Mouse (Mus musculus): ENCODE measurements around the gene Olfr1390.
"Not testable (repeated sequence)": the region's sequence is repeated elsewhere in the genome, so short reads cannot be mapped to it uniquely, and the experiment has no call there.

Gene Olfr1390

GRCm38 (mm10) chr11:49334888-49335287 is at the start of gene Olfr1390:
Olfr1390 (plus strand) TSS chr11:49335188.
- DNase-seq (ENCODE audit: low read depth, low spot score): no peak

DNA sequence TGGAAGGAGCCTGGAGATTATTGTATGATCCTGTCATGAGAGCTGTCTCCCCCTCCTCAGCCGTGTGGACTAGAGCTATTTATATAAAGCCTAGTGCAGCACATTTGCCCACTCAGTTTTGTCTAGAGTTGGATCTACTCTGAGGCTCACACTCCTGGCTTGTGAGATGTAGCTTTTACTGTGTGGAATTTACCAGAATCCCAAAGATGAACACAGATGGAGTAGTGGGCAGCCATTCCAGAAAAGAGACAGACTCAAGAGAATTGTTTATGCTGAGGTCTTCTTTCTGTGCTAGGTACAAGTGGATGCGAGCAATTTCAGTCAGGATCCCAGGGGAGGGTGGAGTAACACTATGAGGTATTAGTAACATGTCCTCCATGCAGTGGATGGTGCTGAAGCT is 47.7 kb upstream of the Olfr1390 start:
- DNase-seq (ENCODE audit: low read depth, low spot score): no peak

DNA sequence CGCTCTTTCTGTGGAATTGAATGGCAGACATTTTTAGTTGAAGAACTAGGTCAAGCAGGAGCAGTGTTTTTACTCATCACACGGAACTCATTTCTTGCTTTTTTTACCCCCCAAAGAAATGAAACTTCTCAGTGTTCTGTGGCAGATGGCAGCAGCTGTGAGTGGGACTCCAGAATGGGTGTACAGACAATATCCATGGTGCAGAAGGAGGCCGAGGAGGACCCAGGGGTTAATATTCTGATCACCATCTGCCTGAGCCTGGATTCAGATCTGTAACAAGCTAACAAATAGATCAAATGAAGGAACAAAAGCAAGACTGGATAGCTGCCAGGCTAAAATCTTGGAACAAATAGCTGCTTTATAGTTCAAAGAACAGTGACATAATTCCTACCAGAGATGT is 42.2 kb upstream of the Olfr1390 start:
- no peak for DNase-seq (ENCODE audit: low read depth, low spot score)

DNA sequence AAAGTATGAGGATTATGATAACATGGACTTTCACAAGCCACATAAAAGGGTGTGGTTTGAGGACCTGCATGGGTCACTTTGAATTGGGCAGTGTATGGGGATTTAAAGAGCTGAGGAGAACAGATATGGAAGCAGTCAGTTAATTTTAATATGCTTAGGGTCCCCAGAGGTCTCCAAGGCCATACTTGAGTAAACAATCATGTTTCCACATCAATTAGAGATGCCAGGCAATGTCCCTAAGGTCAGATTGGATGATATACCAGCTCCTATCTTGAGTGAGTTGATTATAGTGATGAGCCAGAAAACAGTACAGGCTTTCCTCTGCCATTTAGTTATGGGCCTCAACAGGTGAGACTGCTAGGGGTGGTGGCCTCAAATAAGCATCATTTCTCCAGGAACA is 30.5 kb upstream of the Olfr1390 start, which contains the start of gene Olfr10:
Gene Olfr10 (plus strand): TSS at position 301 of the 400 bp plus-strand sequence.
- no peak for DNase-seq (ENCODE audit: low read depth, low spot score)

DNA sequence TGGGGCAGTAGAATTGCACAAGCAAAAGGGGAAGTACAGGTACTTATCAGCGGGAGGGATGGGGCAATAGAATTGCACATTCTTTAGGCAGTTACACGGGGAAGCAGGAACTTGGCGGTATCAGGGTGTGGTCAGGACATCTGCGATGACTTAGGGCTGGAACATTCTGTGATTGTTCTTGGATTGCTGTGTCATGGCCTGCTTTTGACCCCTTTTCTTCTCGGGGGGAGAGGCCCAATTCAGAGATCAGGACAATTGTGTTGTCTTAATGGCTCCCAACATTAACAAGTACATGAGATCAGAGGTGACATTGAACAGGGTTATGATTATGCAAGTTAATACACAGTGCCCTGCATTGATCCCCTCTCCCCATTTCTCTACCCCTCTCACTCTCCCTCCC is 26.4 kb upstream of the Olfr1390 start:
- DNase-seq (ENCODE audit: low read depth, low spot score): not testable (repeated sequence)

- DNase-seq (ENCODE audit: low read depth, low spot score): no peak
Observed at GRCm38 (mm10) chr11:49322442-49322841, 12.5 kb upstream of the Olfr1390 start, which contains the start of gene Olfr1391. Olfr1391 (plus strand) TSS chr11:49322742.

GRCm38 (mm10) chr11:49326726-49327125 is 8.3 kb upstream of the Olfr1390 start:
- no peak for DNase-seq (ENCODE audit: low read depth, low spot score)

GRCm38 (mm10) chr11:49329686-49330085 is 5.3 kb upstream of the Olfr1390 start:
- DNase-seq (ENCODE audit: low read depth, low spot score): no peak

DNA sequence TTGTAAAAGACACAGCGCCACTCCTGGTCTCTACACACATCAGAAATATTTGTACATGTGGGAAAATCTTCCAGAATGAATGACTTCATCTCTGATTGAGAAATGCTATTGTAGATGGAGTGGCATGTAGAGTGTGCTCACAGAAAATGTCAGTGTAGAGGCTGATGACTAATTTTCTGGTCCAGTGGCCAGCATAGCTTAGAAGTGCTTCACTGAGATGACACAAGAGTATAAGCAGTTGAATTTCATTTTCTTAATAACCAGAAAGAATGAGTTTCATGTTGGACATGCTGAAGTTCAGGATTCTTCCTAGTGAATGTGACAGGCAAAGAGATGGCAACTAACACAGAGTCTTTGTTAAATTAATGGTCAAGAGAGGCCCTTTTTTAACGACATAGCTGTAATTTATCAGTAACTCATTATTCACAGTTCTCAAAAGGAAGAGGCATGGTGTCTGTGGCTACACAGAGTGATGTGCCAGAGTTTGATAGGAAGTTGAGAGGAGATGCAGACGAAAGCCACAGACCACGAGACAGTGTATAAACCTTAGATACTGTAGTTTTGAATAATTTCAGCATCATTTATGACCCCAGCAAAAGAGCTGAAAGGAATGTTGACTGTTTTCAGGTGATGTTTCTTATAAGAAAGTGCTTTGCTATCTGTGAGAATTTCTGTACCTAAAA is 2.3 kb downstream of the Olfr1390 start:
- DNase-seq (ENCODE audit: low read depth, low spot score): no peak

DNA sequence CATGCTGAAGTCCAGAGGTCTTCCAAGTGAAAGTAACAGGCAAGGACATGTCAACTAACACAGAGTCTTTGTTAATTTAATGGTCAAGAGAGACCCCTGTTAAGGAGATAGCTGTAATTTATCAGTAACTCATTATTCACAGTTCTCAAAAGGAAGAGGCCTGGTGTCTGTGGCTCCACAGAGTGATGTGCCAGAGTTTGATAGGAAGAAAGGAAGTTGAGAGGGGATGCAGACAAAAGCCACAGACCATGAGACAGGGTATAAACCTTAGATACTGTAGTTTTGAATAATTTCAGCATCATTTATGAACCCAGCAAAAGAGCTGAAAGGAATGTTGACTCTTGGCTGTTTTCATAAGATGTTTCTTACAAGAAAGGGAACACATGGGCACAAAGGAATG is 48.1 kb downstream of the Olfr1390 start:
- no peak for DNase-seq (ENCODE audit: low read depth, low spot score)

DNA sequence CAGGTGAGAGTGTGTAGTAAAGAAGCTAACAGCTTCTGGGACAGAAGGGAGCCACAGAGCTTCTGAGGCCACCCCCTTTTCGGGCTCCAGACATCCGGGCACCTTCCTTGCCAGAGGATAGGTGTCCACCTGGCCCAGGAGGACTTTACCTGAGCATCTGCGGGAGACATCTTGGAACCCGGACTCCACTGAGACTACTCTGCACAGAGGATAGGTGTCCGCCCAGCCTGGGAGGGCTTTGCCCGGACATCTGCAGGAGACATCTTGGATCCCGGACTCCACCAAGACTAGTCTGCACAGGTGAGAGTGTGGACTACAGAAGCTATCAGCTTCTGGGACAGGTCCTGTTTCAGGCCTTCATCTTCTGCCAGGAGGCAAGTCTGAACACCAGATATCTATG is 51.1 kb downstream of the Olfr1390 start:
- DNase-seq (ENCODE audit: low read depth, low spot score): not testable (repeated sequence)

Measured in embryo, embryonic 11.5 days (tissue).